Mouse (Mus musculus): Measurements from ENCODE around the gene Thap11. TPM values are rescaled to one million over a fixed set of nuclear protein-coding genes. Genes with fewer than 3 reads are reported as not detected.

The Thap11 gene
- total RNA-seq, 2 experiments from 2014 or later: 19.0 TPM

- intact Hi-C loops (cut with DNase I): loop anchor here (5.0 kb wide), 1 partner anchor 82 kb away; the partner anchor contains the start of gene Ctrl
These were observed 4.9 kb upstream of the Thap11 start for GRCm38 (mm10) chr8:105850014-105850413.

GRCm38 (mm10) chr8:105850611-105851010 lies 4.3 kb upstream of the Thap11 start:
- intact Hi-C loops (cut with DNase I): loop anchor here (5.0 kb wide), 1 partner anchor 82 kb away; the partner anchor contains the start of gene Ctrl
- DNase-seq: no peak

More at GRCm38 (mm10) chr8:105850014-105850413, 4.9 kb upstream of the Thap11 start:
- DNase-seq: no peak

- intact Hi-C loops (cut with DNase I): loop anchor here (5.0 kb wide), 1 partner anchor 81 kb away; the partner anchor contains the start of gene Ctrl
- peak; percentile 82 to 86 for DNase-seq
These were observed 3.2 kb upstream of the Thap11 start for GRCm38 (mm10) chr8:105851651-105852143.

- DNase-seq: no peak
- intact Hi-C loops (cut with DNase I): loop anchor here (5.0 kb wide), 1 partner anchor 80 kb away; the partner anchor contains the start of gene Ctrl
These were observed 2.7 kb upstream of the Thap11 start for GRCm38 (mm10) chr8:105852146-105852729.

- intact Hi-C loops (cut with DNase I): loop anchor here (5.0 kb wide), 1 partner anchor 79 kb away; the partner anchor contains the start of gene Ctrl
- no peak for DNase-seq
These were observed 1.8 kb upstream of the Thap11 start, which contains the start of gene Cenpt for GRCm38 (mm10) chr8:105853178-105853577. Gene Cenpt (minus strand): TSS chr8:105853278.

- intact Hi-C loops (cut with DNase I): loop anchor here (5.0 kb wide), 1 partner anchor 78 kb away; the partner anchor contains the start of gene Ctrl
- DNase-seq: no peak
These were observed 629 bp upstream of the Thap11 start for GRCm38 (mm10) chr8:105854303-105854702.

- peak; percentile 31 to 56 for DNase-seq
These were observed 576 bp downstream of the Thap11 start for GRCm38 (mm10) chr8:105855248-105856167.

GRCm38 (mm10) chr8:105856168-105856835 lies 1.4 kb downstream of the Thap11 start:
- intact Hi-C loops (cut with DNase I): no loop called here
- no peak for DNase-seq

More at GRCm38 (mm10) chr8:105855248-105856167, 576 bp downstream of the Thap11 start:
- intact Hi-C loops (cut with DNase I): no loop called here

- intact Hi-C loops (cut with DNase I): no loop called here
- DNase-seq: no peak
These were observed 3.6 kb downstream of the Thap11 start for GRCm38 (mm10) chr8:105858495-105858894.

- no peak for DNase-seq
- intact Hi-C loops (cut with DNase I): no loop called here
These were observed 4.4 kb downstream of the Thap11 start for GRCm38 (mm10) chr8:105859314-105859713.

GRCm38 (mm10) chr8:105860143-105860981 lies 5.4 kb downstream of the Thap11 start, which contains the start of gene Nutf2:
Gene Nutf2 (plus strand): TSS chr8:105860580.
- peak; percentile 87 to 94 for DNase-seq
- intact Hi-C loops (cut with DNase I): loop anchor here (2.0 kb wide), 1 partner anchor 34 kb away; the partner anchor contains the start of genes Ranbp10 and Tsnaxip1

GRCm38 (mm10) chr8:105861951-105862350 lies 7.0 kb downstream of the Thap11 start:
- no peak for DNase-seq
- intact Hi-C loops (cut with DNase I): loop anchor here (2.0 kb wide), 1 partner anchor 35 kb away; the partner anchor contains the start of genes Ranbp10 and Tsnaxip1

GRCm38 (mm10) chr8:105866364-105867029 lies 11.6 kb downstream of the Thap11 start:
- no peak for DNase-seq
- intact Hi-C loops (cut with DNase I): no loop called here

GRCm38 (mm10) chr8:105874301-105874700 lies 19.4 kb downstream of the Thap11 start:
- intact Hi-C loops (cut with DNase I): no loop called here
- DNase-seq: no peak

GRCm38 (mm10) chr8:105880754-105881520 lies 26.0 kb downstream of the Thap11 start, which contains the start of gene Edc4:
Gene Edc4 (plus strand): TSS chr8:105880881.
- intact Hi-C loops (cut with DNase I): no loop called here

GRCm38 (mm10) chr8:105889756-105890465 lies 35.0 kb downstream of the Thap11 start:
- no peak for DNase-seq

More at GRCm38 (mm10) chr8:105880754-105881520, 26.0 kb downstream of the Thap11 start, which contains the start of gene Edc4:
- peak; percentile 81 to 89 for DNase-seq

GRCm38 (mm10) chr8:105890870-105891269 lies 35.9 kb downstream of the Thap11 start:
- intact Hi-C loops (cut with DNase I): no loop called here
- DNase-seq: no peak

More at GRCm38 (mm10) chr8:105889756-105890465, 35.0 kb downstream of the Thap11 start:
- intact Hi-C loops (cut with DNase I): no loop called here

Measured in gastrocnemius, postnatal 36 days (tissue).